9 mouse cellular contexts compared by ENCODE assay signal in genomic region chr14:27096779-27097178, GRCm38 (mm10). TPM values are rescaled to one million over a fixed set of nuclear protein-coding genes. Genes with fewer than 3 reads are reported as not detected.
DNase-seq lines count a peak whose midpoint lies in the region; ATAC-seq and TF ChIP-seq lines count a peak whose summit lies in the region.
"Had no signal": no experiment of that assay in that cellular context is flagged by ENCODE, and none has a peak within 500 bp of the region (broad histone marks: within the 10 kb centered on the region; RNA-seq: fewer than 3 reads in every experiment).

No protein-coding gene starts in this region.

- H3K27ac ChIP-seq in limb, embryonic 10.5 days, result peak overlapping the region; percentile 25; the same call in 1 of the 2 replicates
- H3K27ac ChIP-seq in midbrain, embryonic 16.5 days (ENCODE audit: low read length), result no peak overlapping the region
- no peak overlapping the region for H3K27ac ChIP-seq in stomach, embryonic 14.5 days (ENCODE audit: low read length)

- intact Hi-C loops in gastrocnemius, postnatal 36 days (cut with DNase I), result loop anchor here (1.0 to 10.0 kb wide), 3 partner anchors 65 to 412 kb away; no protein-coding TSS in a partner anchor

- H3K27me3 ChIP-seq in Patski, result no peaks in the 10 kb centered on the region
- no peaks in the 10 kb centered on the region for H3K27me3 ChIP-seq in limb, embryonic 10.5 days (ENCODE audit: low read depth, poor library complexity, severe bottlenecking)
- no peaks in the 10 kb centered on the region for H3K27me3 ChIP-seq in midbrain, embryonic 16.5 days (ENCODE audit: control insufficient read depth, insufficient read depth, low read depth, low read length)
- H3K27me3 ChIP-seq in stomach, embryonic 14.5 days (ENCODE audit: control insufficient read depth, insufficient read depth, low read length), result no peaks in the 10 kb centered on the region

- no peak overlapping the region for H3K4me3 ChIP-seq in limb, embryonic 10.5 days
- no peak overlapping the region for H3K4me3 ChIP-seq in midbrain, embryonic 16.5 days (ENCODE audit: low read depth, low read length)
- no peak overlapping the region for H3K4me3 ChIP-seq in stomach, embryonic 14.5 days (ENCODE audit: low read depth, low read length)
- H3K4me3 ChIP-seq: erythroblast, embryonic 14.5 days had no signal

- no peak overlapping the region for H3K4me2 ChIP-seq in midbrain, embryonic 16.5 days (ENCODE audit: low read length)
- no peak overlapping the region for H3K4me2 ChIP-seq in stomach, embryonic 14.5 days (replicated peaks; ENCODE audit: low read depth, low read length)

- H3K4me1 ChIP-seq in limb, embryonic 10.5 days, result 0 out of 2 replicates have a peak, but pooled peaks cover 6% of the 10 kb centered on the region
- H3K4me1 ChIP-seq in midbrain, embryonic 16.5 days (ENCODE audit: control insufficient read depth, insufficient read depth, low read length), result no peaks in the 10 kb centered on the region
- H3K4me1 ChIP-seq in stomach, embryonic 14.5 days (ENCODE audit: control insufficient read depth, insufficient read depth, low read length), result no peaks in the 10 kb centered on the region

- WGBS in limb, embryonic 10.5 days, result 50% methylated on average over 3 of the region's 3 CpGs
- WGBS in midbrain, embryonic 16.5 days, result 7% methylated on average over 3 of the region's 3 CpGs
- WGBS in stomach, embryonic 14.5 days, result 23% methylated on average over 3 of the region's 3 CpGs

- peak; percentile 31 for ATAC-seq in Patski
- peak; percentile 56; the same call in 1 of the 2 replicates for ATAC-seq in midbrain, embryonic 16.5 days
- ATAC-seq in stomach, embryonic 14.5 days (ENCODE audit: insufficient number of reproducible peaks, insufficient read depth, low FRiP score, low read depth), result peak; percentile 37; the same call in 1 of the 2 replicates

- peak; percentile 78 for DNase-seq in A20 (ENCODE audit: low read depth, low spot score)
- peak; percentile 41 for DNase-seq in Patski (ENCODE audit: low read depth, low spot score)
- DNase-seq in embryo, embryonic 10 days (ENCODE audit: low spot score), result peak; percentile 89
- DNase-seq in gastrocnemius, postnatal 36 days, result peak; percentile 35 to 43
- DNase-seq in kidney, adult 8-10 months, result peak; percentile 75 to 81
- DNase-seq in limb, embryonic 10.5 days (ENCODE audit: low spot score), result peak; percentile 76

- POLR2A ChIA-PET in Patski (lab: Charles Lee), result interaction anchor here (1.2 kb wide), 1 partner anchor 64 kb away, joined by 3 read pairs; no protein-coding TSS in a partner anchor

- H3K36me3 ChIP-seq in limb, embryonic 10.5 days, result peaks cover 98% of the 10 kb centered on the region
- no peaks in the 10 kb centered on the region for H3K36me3 ChIP-seq in midbrain, embryonic 16.5 days (ENCODE audit: control insufficient read depth, insufficient read depth, low read length)
- H3K36me3 ChIP-seq in stomach, embryonic 14.5 days (ENCODE audit: control insufficient read depth, insufficient read depth, low read length), result peaks cover 8% of the 10 kb centered on the region

- peak; percentile 83 for TF ChIP-seq CTCF in Patski (IDR thresholded peaks at IDR 0.05)

- H3K9ac ChIP-seq in midbrain, embryonic 16.5 days (ENCODE audit: low read depth, low read length), result no peak overlapping the region
- no peak overlapping the region for H3K9ac ChIP-seq in stomach, embryonic 14.5 days (replicated peaks; ENCODE audit: low read depth, low read length)

- CTCF ChIA-PET in Patski (lab: Charles Lee), result interaction anchor here (0.7 to 8.3 kb wide), 18 partner anchors 9 to 121 kb away, joined by 3 to 133 read pairs (median 4); partner anchors contain the start of gene Il17rd

- H3K9me3 ChIP-seq in limb, embryonic 10.5 days (replicated peaks), result no peaks in the 10 kb centered on the region
- no peaks in the 10 kb centered on the region for H3K9me3 ChIP-seq in midbrain, embryonic 16.5 days (replicated peaks; ENCODE audit: control insufficient read depth, low read length, poor library complexity, severe bottlenecking)
- H3K9me3 ChIP-seq in stomach, embryonic 14.5 days (ENCODE audit: control insufficient read depth, low read depth, low read length), result no peaks in the 10 kb centered on the region

- in situ Hi-C loops in Patski (cut with MboI; ENCODE audit: low pct_unique_long_range_greater_than_20kb), result loop anchor here (5.0 kb wide), 1 partner anchor 59 kb away; the partner anchor contains the start of gene Il17rd

RNA-seq across cellular contexts. Expression of gene Arhgef3, which starts 17.9 kb away (rescaled TPM):
- 3.4 TPM for polyA plus RNA-seq in Patski (2021)
- 10 to 100 TPM in 1 of 2 experiments, 1 to 10 TPM in 1; 8.7 to 10.1 TPM for total RNA-seq in gastrocnemius, postnatal 36 days (2021)
- 4.4 and 8.4 TPM in 2 replicates for polyA plus RNA-seq in limb, embryonic 10.5 days (2016; fragmentation: Nextera tagmentation; extraction: Ambion mirVana)
- polyA plus RNA-seq in midbrain, embryonic 16.5 days (2015; fragmentation: Nextera tagmentation; extraction: Ambion mirVana), result 7.8 and 10.8 TPM in 2 replicates
- 16.4 and 17.3 TPM in 2 replicates for polyA plus RNA-seq in stomach, embryonic 14.5 days (2014; fragmentation: Nextera tagmentation; extraction: Ambion mirVana)

RNA-seq across cellular contexts. Expression of gene Il17rd, which starts 58.0 kb away (rescaled TPM):
- 6.8 TPM for polyA plus RNA-seq in Patski (2021)
- total RNA-seq in gastrocnemius, postnatal 36 days (2021), result 1 to 10 TPM; 2.5 TPM
- 17.4 and 18.2 TPM in 2 replicates for polyA plus RNA-seq in limb, embryonic 10.5 days (2016; fragmentation: Nextera tagmentation; extraction: Ambion mirVana)
- polyA plus RNA-seq in midbrain, embryonic 16.5 days (2015; fragmentation: Nextera tagmentation; extraction: Ambion mirVana), result 1.9 and 2.3 TPM in 2 replicates
- polyA plus RNA-seq in stomach, embryonic 14.5 days (2014; fragmentation: Nextera tagmentation; extraction: Ambion mirVana), result 4.0 and 5.2 TPM in 2 replicates

Comparison
In these comparisons a context has a peak if more than half of its experiments do, and no peak if none do; other contexts are left out.
1. DNase-seq: peak in every context shown above with its lines; median percentile 89 in embryo, embryonic 10 days; 78 in A20; 78 in kidney, adult 8-10 months; 76 in limb, embryonic 10.5 days; 41 in Patski; 39 in gastrocnemius, postnatal 36 days.